Mouse (Mus musculus): ENCODE data around the gene Gm49387. TPM values are rescaled to one million over a fixed set of nuclear protein-coding genes. Genes with fewer than 3 reads are reported as not detected.

Gm49387 gene
- polyA plus RNA-seq, 1 experiment from 2014 or later = 1.1 TPM

DNA sequence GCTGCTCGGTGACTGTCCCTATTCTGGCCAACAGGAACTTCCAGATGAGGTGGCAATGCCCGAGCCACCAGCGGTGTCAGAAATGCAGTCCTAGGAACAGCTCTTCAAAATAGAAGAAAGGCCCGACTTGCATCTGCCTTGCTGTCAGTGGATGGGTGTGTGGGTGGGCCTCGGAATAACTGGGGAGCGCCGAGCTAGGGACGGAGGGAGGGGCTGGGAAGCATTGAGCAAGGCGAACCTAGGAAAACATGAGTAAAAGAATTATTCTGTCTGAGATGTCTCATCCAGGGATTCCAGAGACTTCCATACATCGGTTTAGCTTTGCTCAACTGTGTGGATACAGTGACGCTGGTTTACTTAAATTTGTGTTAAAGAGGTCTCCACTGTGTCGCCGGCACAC, 27.6 kb upstream of the Gm49387 start:
- H3K4me2 ChIP-seq = no peak overlapping the region
- H3K27me3 ChIP-seq = no peaks in the 10 kb centered on the region
- H3K36me3 ChIP-seq = peaks cover 18% of the 10 kb centered on the region
- WGBS = 85% methylated on average over 13 of the region's 13 CpGs
- H3K4me3 ChIP-seq = no peak overlapping the region
- ATAC-seq (ENCODE audit: insufficient number of reproducible peaks, insufficient read depth, low FRiP score, low TSS enrichment, low read depth) = no peak
- no peaks in the 10 kb centered on the region for H3K9me3 ChIP-seq
- H3K9ac ChIP-seq = no peak overlapping the region
- peak overlapping the region; percentile 89 for H3K27ac ChIP-seq
- H3K4me1 ChIP-seq = peaks cover 52% of the 10 kb centered on the region

DNA sequence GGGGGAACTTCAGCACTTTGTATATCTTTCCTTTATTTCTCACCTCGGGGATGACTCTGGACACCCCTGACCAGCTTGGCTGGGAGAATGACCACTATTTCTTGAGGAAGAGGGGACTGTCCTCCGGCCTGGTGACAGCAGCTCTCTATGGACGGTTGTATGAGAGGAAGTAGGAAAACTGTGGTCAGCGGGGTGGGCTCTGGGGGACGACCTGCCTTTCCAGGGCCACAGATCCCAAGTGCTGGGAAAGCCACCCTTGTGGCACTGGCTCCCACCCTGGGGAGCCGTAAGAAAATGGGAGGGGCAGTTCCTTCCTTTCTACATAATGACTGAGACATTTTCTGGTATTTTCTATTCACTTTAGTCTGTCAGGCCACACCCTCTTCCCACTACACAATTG, 27.1 kb upstream of the Gm49387 start:
- Histone ChIP-seq H3K36me3 (peaks cover 18% of the 10 kb centered on the region), H3K4me1 (peaks cover 57% of the 10 kb centered on the region), H3K9me3 (no peaks in the 10 kb centered on the region), H3K4me3 (no peak overlapping the region), H3K27me3 (no peaks in the 10 kb centered on the region), H3K27ac (peak overlapping the region; percentile 16), H3K9ac (no peak overlapping the region), H3K4me2 (no peak overlapping the region)
- ATAC-seq (ENCODE audit: insufficient number of reproducible peaks, insufficient read depth, low FRiP score, low TSS enrichment, low read depth) = no peak
- 90% methylated on average over 6 of the region's 6 CpGs for WGBS

- Histone ChIP-seq H3K4me3 (no peak overlapping the region), H3K4me1 (peaks cover 64% of the 10 kb centered on the region), H3K27ac (no peak overlapping the region; the same call in 1 of the 2 replicates), H3K27me3 (no peaks in the 10 kb centered on the region), H3K36me3 (peaks cover 18% of the 10 kb centered on the region), H3K9me3 (no peaks in the 10 kb centered on the region), H3K4me2 (no peak overlapping the region), H3K9ac (no peak overlapping the region)
- no peak for ATAC-seq (ENCODE audit: insufficient number of reproducible peaks, insufficient read depth, low FRiP score, low TSS enrichment, low read depth)
- WGBS = 96% methylated on average over 28 of the region's 28 CpGs
Measured at GRCm38 (mm10) chr14:31666931-31667705, 26.4 kb upstream of the Gm49387 start.

GRCm38 (mm10) chr14:31665566-31665940, 24.9 kb upstream of the Gm49387 start:
- H3K36me3 ChIP-seq = peaks cover 18% of the 10 kb centered on the region
- no peaks in the 10 kb centered on the region for H3K9me3 ChIP-seq
- H3K4me1 ChIP-seq = peaks cover 70% of the 10 kb centered on the region
- H3K27me3 ChIP-seq = no peaks in the 10 kb centered on the region
- H3K4me3 ChIP-seq = no peak overlapping the region
- WGBS = 73% methylated on average over 4 of the region's 4 CpGs
- peak overlapping the region; percentile 100; the same call in 1 of the 2 replicates for H3K27ac ChIP-seq
- H3K4me2 ChIP-seq = no peak overlapping the region
- no peak for ATAC-seq (ENCODE audit: insufficient number of reproducible peaks, insufficient read depth, low FRiP score, low TSS enrichment, low read depth)
- H3K9ac ChIP-seq = no peak overlapping the region

DNA sequence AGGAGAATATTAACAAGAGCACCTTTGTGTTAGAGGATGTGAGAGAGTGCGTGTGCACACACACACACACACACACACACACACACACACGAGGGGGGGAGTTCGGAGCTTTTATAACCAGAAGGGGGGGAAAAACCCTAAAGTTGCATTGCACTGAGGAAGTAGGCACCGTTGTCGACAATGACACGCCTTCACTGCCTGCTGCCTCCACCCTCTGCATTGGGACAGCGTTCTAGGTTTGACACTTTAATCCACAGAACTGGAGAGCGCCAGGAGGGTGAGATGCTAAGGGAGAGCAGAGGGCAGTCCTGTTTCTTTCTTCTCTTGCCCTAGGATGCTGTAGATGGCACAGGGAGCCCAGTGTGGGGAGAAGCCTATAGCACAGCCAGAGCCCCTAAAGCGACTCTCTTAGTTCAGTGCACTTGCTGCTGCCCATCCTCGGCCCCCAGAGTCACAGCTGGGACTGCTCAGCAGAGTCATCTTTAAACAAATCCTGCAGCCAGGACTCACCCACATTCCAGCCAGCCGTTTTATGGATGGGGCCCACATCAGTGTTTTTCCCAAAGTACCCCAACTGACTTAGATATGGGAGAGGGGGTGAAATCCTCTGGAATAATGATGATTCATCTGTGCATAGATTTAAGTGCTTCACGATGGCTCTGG, 24.4 kb upstream of the Gm49387 start:
- Histone ChIP-seq H3K4me1 (peaks cover 70% of the 10 kb centered on the region), H3K4me2 (no peak overlapping the region), H3K9me3 (no peaks in the 10 kb centered on the region), H3K27ac (peak overlapping the region; percentile 100), H3K36me3 (peaks cover 18% of the 10 kb centered on the region), H3K27me3 (no peaks in the 10 kb centered on the region), H3K9ac (no peak overlapping the region), H3K4me3 (no peak overlapping the region)
- ATAC-seq (ENCODE audit: insufficient number of reproducible peaks, insufficient read depth, low FRiP score, low TSS enrichment, low read depth) = no peak
- WGBS = 62% methylated on average over 12 of the region's 12 CpGs

- no peak for ATAC-seq (ENCODE audit: insufficient number of reproducible peaks, insufficient read depth, low FRiP score, low TSS enrichment, low read depth)
- 60% methylated on average over 18 of the region's 18 CpGs for WGBS
- no peaks in the 10 kb centered on the region for H3K9me3 ChIP-seq
- H3K4me3 ChIP-seq = no peak overlapping the region
- no peaks in the 10 kb centered on the region for H3K27me3 ChIP-seq
- no peak overlapping the region; the same call in 1 of the 2 replicates for H3K4me2 ChIP-seq
- H3K9ac ChIP-seq = no peak overlapping the region
- peak overlapping the region; percentile 100 for H3K27ac ChIP-seq
- H3K4me1 ChIP-seq = peaks cover 70% of the 10 kb centered on the region
- H3K36me3 ChIP-seq = peaks cover 18% of the 10 kb centered on the region
Measured at GRCm38 (mm10) chr14:31664100-31664902, 23.6 kb upstream of the Gm49387 start.

- H3K27me3 ChIP-seq = no peaks in the 10 kb centered on the region
- no peak overlapping the region for H3K4me3 ChIP-seq
- peak overlapping the region; percentile 100 for H3K27ac ChIP-seq
- peak overlapping the region; percentile 40; the same call in 1 of the 2 replicates for H3K9ac ChIP-seq
- ATAC-seq (ENCODE audit: insufficient number of reproducible peaks, insufficient read depth, low FRiP score, low TSS enrichment, low read depth) = no peak
- WGBS = 86% methylated on average over 13 of the region's 13 CpGs
- peaks cover 70% of the 10 kb centered on the region for H3K4me1 ChIP-seq
- no peak overlapping the region; the same call in 1 of the 2 replicates for H3K4me2 ChIP-seq
- no peaks in the 10 kb centered on the region for H3K9me3 ChIP-seq
- peaks cover 18% of the 10 kb centered on the region for H3K36me3 ChIP-seq
Measured at GRCm38 (mm10) chr14:31663376-31664099, 22.9 kb upstream of the Gm49387 start.

- Histone ChIP-seq H3K4me3 (peak overlapping the region; percentile 39), H3K4me2 (peak overlapping the region; percentile 64), H3K36me3 (peaks cover 11% of the 10 kb centered on the region), H3K27me3 (no peaks in the 10 kb centered on the region), H3K27ac (peak overlapping the region; percentile 100), H3K9ac (peak overlapping the region; percentile 69), H3K9me3 (no peaks in the 10 kb centered on the region), H3K4me1 (peaks cover 78% of the 10 kb centered on the region)
- ATAC-seq (ENCODE audit: insufficient number of reproducible peaks, insufficient read depth, low FRiP score, low TSS enrichment, low read depth) = peak; percentile 38; the same call in 1 of the 2 replicates
- WGBS = 24% methylated on average over 9 of the region's 9 CpGs
Measured at GRCm38 (mm10) chr14:31662555-31663211, 22.0 kb upstream of the Gm49387 start.

DNA sequence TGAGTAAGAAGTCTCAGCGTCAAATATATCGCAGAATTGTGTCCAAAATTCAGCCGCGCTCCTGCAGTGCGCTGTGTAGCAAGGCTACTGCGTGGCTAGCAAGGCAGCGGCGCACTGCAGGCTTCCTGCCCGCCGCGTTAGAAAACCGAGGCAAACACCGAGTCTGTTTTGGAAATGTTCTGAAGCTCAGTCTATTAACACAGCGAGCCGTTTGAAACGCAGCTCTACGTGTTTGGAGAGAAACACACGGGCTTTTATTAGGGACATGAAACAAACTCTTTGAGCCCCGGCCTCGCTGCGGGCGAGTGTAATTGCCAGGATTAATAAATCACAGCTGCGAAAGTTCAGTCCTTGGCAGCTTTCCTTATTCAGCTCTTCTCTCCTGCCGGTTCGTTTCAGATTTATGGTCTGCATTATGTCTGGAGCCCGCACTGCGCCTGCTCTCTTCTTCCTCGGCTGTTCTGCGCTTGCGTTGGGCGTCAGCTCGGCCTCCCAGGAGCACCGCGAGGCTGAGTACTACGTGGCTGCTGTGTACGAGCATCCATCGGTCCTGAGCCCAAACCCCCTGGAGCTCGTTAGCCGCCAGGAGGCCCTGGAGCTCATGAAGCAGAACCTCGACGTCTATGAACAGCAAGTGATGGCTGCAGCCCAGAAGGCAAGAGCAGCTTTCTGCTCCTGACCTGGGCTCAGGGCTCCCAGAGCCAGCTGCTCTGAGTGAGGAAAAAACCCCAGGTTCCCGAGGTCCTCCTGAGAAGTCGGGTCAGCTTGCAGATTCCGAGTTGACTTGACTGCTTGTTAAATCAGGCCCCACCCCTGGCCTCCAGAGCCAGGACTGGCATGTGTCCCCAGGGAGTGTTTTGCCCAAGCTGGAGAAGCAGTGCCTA, 21.2 kb upstream of the Gm49387 start:
- H3K4me1 ChIP-seq = peaks cover 86% of the 10 kb centered on the region
- peak; percentile 82 for ATAC-seq (ENCODE audit: insufficient number of reproducible peaks, insufficient read depth, low FRiP score, low TSS enrichment, low read depth)
- WGBS = 4% methylated on average over 44 of the region's 44 CpGs

More for the DNA sequence above, 21.2 kb upstream of the Gm49387 start:
- Histone ChIP-seq H3K27me3 (no peaks in the 10 kb centered on the region), H3K4me2 (peak overlapping the region; percentile 64), H3K4me3 (peak overlapping the region; percentile 39), H3K27ac (peak overlapping the region; percentile 100), H3K36me3 (peaks cover 4% of the 10 kb centered on the region), H3K9me3 (no peaks in the 10 kb centered on the region), H3K9ac (peak overlapping the region; percentile 69)
